Comparison of ENCODE assay signal across 8 mouse cellular contexts in the genomic region with DNA sequence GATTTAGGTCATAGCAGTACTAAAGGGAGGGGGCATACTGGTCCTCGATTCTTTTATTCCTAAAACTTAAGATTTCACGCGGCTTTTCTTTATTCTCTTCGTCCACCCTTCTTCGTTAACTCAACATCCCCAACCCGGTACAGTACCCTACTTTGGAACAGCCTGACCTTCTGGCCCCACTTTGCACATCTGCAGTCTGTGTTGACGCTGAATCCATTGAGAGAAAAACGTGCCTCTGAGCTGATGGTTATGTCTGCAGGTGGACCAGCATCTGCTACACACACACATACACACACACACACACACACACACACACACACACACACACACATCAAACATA. TPM values are rescaled to one million over a fixed set of nuclear protein-coding genes. Genes with fewer than 3 reads are reported as not detected.
DNase-seq lines count a peak whose midpoint lies in the region; ATAC-seq and TF ChIP-seq lines count a peak whose summit lies in the region.

No protein-coding gene starts in this region.

- no peak for TF ChIP-seq POLR2A in testis, adult 2 months (IDR thresholded peaks at IDR 0.05; ENCODE audit: control insufficient read depth, low read depth, low read length)

- peak overlapping the region; percentile 48 for H3K9ac ChIP-seq in liver, embryonic 12.5 days
- H3K9ac ChIP-seq in stomach, postnatal 0 days (ENCODE audit: low read length), result peak overlapping the region; percentile 18; the same call in 1 of the 2 replicates

- H3K27me3 ChIP-seq in heart, embryonic 10.5 days (ENCODE audit: insufficient read depth, poor library complexity, severe bottlenecking), result no peaks in the 10 kb centered on the region
- no peaks in the 10 kb centered on the region; the same call in 1 of the 2 replicates for H3K27me3 ChIP-seq in testis, adult 2 months (ENCODE audit: control insufficient read depth, insufficient read depth, low read length)
- H3K27me3 ChIP-seq in liver, embryonic 12.5 days (replicated peaks), result peaks cover 42% of the 10 kb centered on the region
- H3K27me3 ChIP-seq in stomach, postnatal 0 days (ENCODE audit: control insufficient read depth, insufficient read depth, low read length), result no peaks in the 10 kb centered on the region

- WGBS in heart, embryonic 10.5 days, result under 1% methylated on average over 8 of the region's 8 CpGs
- 1% methylated on average over 8 of the region's 8 CpGs for WGBS in liver, embryonic 12.5 days (ENCODE audit: insufficient replicate concordance)
- WGBS in stomach, postnatal 0 days, result under 1% methylated on average over 8 of the region's 8 CpGs

- intact Hi-C loops in heart, postnatal 14 days (cut with DNase I), result loop anchor here (5.0 to 10.0 kb wide), 2 partner anchors 300 to 727 kb away; no protein-coding TSS in a partner anchor

- H3K4me2 ChIP-seq in liver, embryonic 12.5 days, result peak overlapping the region; percentile 93
- H3K4me2 ChIP-seq in stomach, postnatal 0 days (replicated peaks; ENCODE audit: low read depth), result peak overlapping the region; percentile 97

- no peaks in the 10 kb centered on the region for H3K4me1 ChIP-seq in heart, embryonic 10.5 days
- peaks cover 4% of the 10 kb centered on the region for H3K4me1 ChIP-seq in testis, adult 2 months (ENCODE audit: control insufficient read depth, insufficient read depth, low read length)
- peaks cover 24% of the 10 kb centered on the region for H3K4me1 ChIP-seq in liver, embryonic 12.5 days
- no peaks in the 10 kb centered on the region for H3K4me1 ChIP-seq in stomach, postnatal 0 days (replicated peaks; ENCODE audit: control insufficient read depth, insufficient read depth)

- no peaks in the 10 kb centered on the region for H3K9me3 ChIP-seq in heart, embryonic 10.5 days
- no peaks in the 10 kb centered on the region for H3K9me3 ChIP-seq in liver, embryonic 12.5 days (replicated peaks)
- H3K9me3 ChIP-seq in stomach, postnatal 0 days (ENCODE audit: control insufficient read depth, low read length), result no peaks in the 10 kb centered on the region

- no peak for TF ChIP-seq EP300 in stomach, postnatal 0 days (optimal IDR thresholded peaks at IDR 0.05)

- peak overlapping the region; percentile 92 for H3K4me3 ChIP-seq in heart, embryonic 10.5 days
- H3K4me3 ChIP-seq in testis, adult 2 months (ENCODE audit: control insufficient read depth, low read depth, low read length), result peak overlapping the region; percentile 75
- peak overlapping the region; percentile 64 for H3K4me3 ChIP-seq in liver, embryonic 12.5 days
- H3K4me3 ChIP-seq in stomach, postnatal 0 days (ENCODE audit: low read depth, low read length), result peak overlapping the region; percentile 81

- H3K27ac ChIP-seq in heart, embryonic 10.5 days, result peak overlapping the region; percentile 94
- no peak overlapping the region for H3K27ac ChIP-seq in testis, adult 2 months (ENCODE audit: control insufficient read depth, insufficient read depth, low read depth, low read length)
- no peak overlapping the region for H3K27ac ChIP-seq in liver, embryonic 12.5 days
- no peak overlapping the region for H3K27ac ChIP-seq in stomach, postnatal 0 days (replicated peaks)

- H3K36me3 ChIP-seq in heart, embryonic 10.5 days, result no peaks in the 10 kb centered on the region
- H3K36me3 ChIP-seq in testis, adult 2 months (ENCODE audit: control insufficient read depth, insufficient read depth, low read length), result no peaks in the 10 kb centered on the region
- H3K36me3 ChIP-seq in liver, embryonic 12.5 days, result no peaks in the 10 kb centered on the region
- no peaks in the 10 kb centered on the region for H3K36me3 ChIP-seq in stomach, postnatal 0 days (ENCODE audit: control insufficient read depth, insufficient read depth, low read length)

- ATAC-seq in liver, embryonic 12.5 days, result no peak
- no peak for ATAC-seq in stomach, postnatal 0 days (ENCODE audit: low FRiP score, low TSS enrichment)
- no peak for ATAC-seq in megakaryocyte progenitor cell, adult 5-6 weeks (replicated peaks; ENCODE audit: poor library complexity)

- DNase-seq in heart, embryonic 10.5 days (ENCODE audit: low spot score), result no peak
- DNase-seq in heart, postnatal 14 days, result no peak
- no peak for DNase-seq in testis, postnatal 14 days (ENCODE audit: low spot score)
- no peak for DNase-seq in stomach, postnatal 0 days (ENCODE audit: low spot score)
- DNase-seq in c-Kit-positive CD71-positive TER-119-positive erythroid progenitor cells, embryonic 14.5 days (ENCODE audit: low spot score), result no peak

- no peak for TF ChIP-seq CTCF in testis, adult 2 months (IDR thresholded peaks at IDR 0.05; ENCODE audit: control insufficient read depth, insufficient read depth, insufficient replicate concordance, low read depth, low read length)
- TF ChIP-seq CTCF in stomach, postnatal 0 days (IDR thresholded peaks at IDR 0.05; ENCODE audit: low read depth), result no peak

RNA-seq across cellular contexts. Expression of gene Epha7, which starts 1.5 kb away (rescaled TPM):
- polyA plus RNA-seq in heart, embryonic 10.5 days (2016; fragmentation: Nextera tagmentation; extraction: Ambion mirVana), result 42.6 and 42.8 TPM in 2 replicates
- total RNA-seq in heart, postnatal 14 days (2021), result 1 to 10 TPM; 8.8 to 8.9 TPM
- polyA plus RNA-seq in testis, adult 2 months (2012; rRNA removed), result 1.5 and 2.2 TPM in 2 replicates
- polyA plus RNA-seq in liver, embryonic 12.5 days (2016; fragmentation: Nextera tagmentation; extraction: Ambion mirVana), result 6.0 and 6.3 TPM in 2 replicates
- polyA plus RNA-seq in stomach, postnatal 0 days (2015; fragmentation: Nextera tagmentation; extraction: Ambion mirVana), result 3.1 and 3.6 TPM in 2 replicates
- 5.2 and 5.6 TPM in 2 replicates for total RNA-seq in megakaryocyte progenitor cell, adult 5-6 weeks (2015)
- total RNA-seq in megakaryocyte progenitor cell, adult 5-6 weeks (2017), result 5.0 and 7.1 TPM in 2 replicates
